Mouse (Mus musculus) thymus, adult 2 months (tissue): ENCODE measurements around the gene Gm13420.

ENCODE experiments used
- CTCF ChIP-seq: fragments of 200-500 bp; IDR thresholded peaks from 2 replicates; pipeline ENCODE4 v1.5.1; 2012; ENCODE audit warnings: mild to moderate bottlenecking, control low read depth, low read length, moderate library complexity, borderline replicate concordance; ENCODE audit not compliant: control insufficient read depth, poor library complexity, insufficient read depth; ENCODE audit errors: extremely low read depth
- POLR2A ChIP-seq: fragments of 200-500 bp; IDR thresholded peaks from 2 replicates; pipeline ENCODE4 v1.6.1; 2012; ENCODE audit warnings: mild to moderate bottlenecking, low read length, control low read depth, moderate library complexity; ENCODE audit not compliant: control insufficient read depth, poor library complexity, insufficient read depth; ENCODE audit errors: extremely low read depth

DNA sequence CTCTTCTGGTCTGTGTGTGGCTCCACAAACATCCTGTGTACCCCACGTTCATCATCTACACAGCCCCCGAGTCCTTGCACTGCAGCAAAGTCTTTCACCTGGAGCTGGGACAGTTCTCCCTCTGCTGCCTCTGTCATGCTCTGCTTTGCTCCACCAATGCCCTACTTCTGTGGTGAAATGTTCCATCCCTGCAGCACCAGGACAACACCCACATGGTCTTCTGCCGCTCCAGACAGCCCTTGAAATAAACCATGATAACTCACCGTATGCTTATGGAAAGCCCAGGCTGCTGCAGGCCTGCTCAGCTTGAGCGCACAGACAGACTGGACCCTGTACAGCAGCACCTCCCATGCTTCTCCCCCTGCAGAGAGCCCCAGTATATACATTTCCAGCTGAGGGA is 37.4 kb downstream of the Gm13420 start:
- TF ChIP-seq CTCF (no peak), POLR2A (no peak)
